Mouse (Mus musculus) liver, embryonic 15.5 days (tissue): ENCODE results near the gene Lrrc41. TPM values are rescaled to one million over a fixed set of nuclear protein-coding genes. Genes with fewer than 3 reads are reported as not detected.

ENCODE experiments used
- polyA plus RNA-seq: library from polyadenylated mRNA; unstranded; fragments of >200 nt; fragmentation: Nextera tagmentation; extraction: Ambion mirVana; gene quantifications from 2 replicates; pipeline ENCODE4 v1.2.1, GENCODE M21; 2015

Lrrc41 gene
- polyA plus RNA-seq, 1 experiment from 2014 or later, result 25.5 TPM

Other genes starting within 250 kb of the Lrrc41 start
- 8.0 and 8.2 TPM in 2 replicates for gene Mob3c, start 247.2 kb upstream of the Lrrc41 start, polyA plus RNA-seq
- 30.0 and 33.1 TPM in 2 replicates for gene Mknk1, start 236.1 kb upstream of the Lrrc41 start, polyA plus RNA-seq
- not detected in 2 replicates for gene Kncn, start 190.9 kb upstream of the Lrrc41 start, polyA plus RNA-seq
- gene 6430628N08Rik, start 184.6 kb upstream of the Lrrc41 start, polyA plus RNA-seq, result not detected in 2 replicates
- gene Dmbx1, start 135.3 kb upstream of the Lrrc41 start, polyA plus RNA-seq, result not detected in 2 replicates
- gene Faah, start 57.3 kb upstream of the Lrrc41 start, polyA plus RNA-seq, result 10.0 and 12.7 TPM in 2 replicates
- 9.0 and 9.8 TPM in 2 replicates for gene Nsun4, start 21.4 kb upstream of the Lrrc41 start, polyA plus RNA-seq
- gene Uqcrh, start 198 bp upstream of the Lrrc41 start, polyA plus RNA-seq, result 303 and 305 TPM in 2 replicates
- 26.0 and 26.8 TPM in 2 replicates for gene Rad54l, start 48.4 kb downstream of the Lrrc41 start, polyA plus RNA-seq
- gene Pomgnt1, start 48.6 kb downstream of the Lrrc41 start, polyA plus RNA-seq, result 11.5 and 12.4 TPM in 2 replicates
- gene Lurap1, start 76.1 kb downstream of the Lrrc41 start, polyA plus RNA-seq, result 0.16 and 0.32 TPM in 2 replicates
- gene Tspan1, start 92.3 kb downstream of the Lrrc41 start, polyA plus RNA-seq, result 0.07 TPM in 1 of 2 replicates, not detected in the other
- not detected in 2 replicates for gene 1700042G07Rik, start 98.1 kb downstream of the Lrrc41 start, polyA plus RNA-seq
- not detected in 2 replicates for gene Gm49337, start 98.1 kb downstream of the Lrrc41 start, polyA plus RNA-seq
- gene Pik3r3, start 146.3 kb downstream of the Lrrc41 start, polyA plus RNA-seq, result 0.51 and 0.63 TPM in 2 replicates